Mouse (Mus musculus): ENCODE measurements around the gene Tmc6. TPM values are rescaled to one million over a fixed set of nuclear protein-coding genes. Genes with fewer than 3 reads are reported as not detected.

The Tmc6 gene
- polyA plus RNA-seq, 1 experiment from 2014 or later = 2.1 TPM

DNA sequence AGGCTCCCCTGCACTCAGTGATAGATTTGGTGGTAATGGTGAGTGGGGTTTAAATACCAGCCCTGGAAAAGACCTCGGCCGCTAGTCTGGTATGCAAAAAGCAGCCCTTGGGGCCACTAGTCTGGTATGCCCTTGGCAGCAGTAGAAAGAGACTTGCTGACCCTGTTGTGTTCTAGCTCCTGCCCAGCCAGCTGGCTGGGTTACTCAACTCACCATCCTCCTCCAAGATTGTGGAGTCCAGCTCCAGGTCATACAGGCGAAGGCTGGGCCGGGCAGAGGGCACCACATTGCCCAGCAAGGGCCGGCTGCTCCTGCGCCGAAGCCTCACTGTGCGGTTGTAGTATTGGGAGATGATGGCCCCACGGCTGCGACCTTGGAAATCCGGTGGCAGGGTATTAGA, 4.0 kb downstream of the Tmc6 start:
- Histone ChIP-seq H3K27ac (no peak overlapping the region), H3K4me3 (no peak overlapping the region), H3K4me1 (peaks cover 21% of the 10 kb centered on the region), H3K9ac (no peak overlapping the region), H3K9me3 (replicated peaks) (no peaks in the 10 kb centered on the region), H3K27me3 (peaks cover 46% of the 10 kb centered on the region), H3K4me2 (no peak overlapping the region), H3K36me3 (ENCODE audit: poor library complexity, severe bottlenecking) (no peaks in the 10 kb centered on the region)
- no peak for ATAC-seq
- 93% methylated on average over 11 of the region's 11 CpGs for WGBS

GRCm38 (mm10) chr11:117777111-117777510, 4.9 kb downstream of the Tmc6 start:
- Histone ChIP-seq H3K4me2 (no peak overlapping the region), H3K27me3 (peaks cover 37% of the 10 kb centered on the region), H3K9ac (no peak overlapping the region), H3K27ac (no peak overlapping the region), H3K9me3 (replicated peaks) (no peaks in the 10 kb centered on the region), H3K4me3 (no peak overlapping the region), H3K36me3 (ENCODE audit: poor library complexity, severe bottlenecking) (no peaks in the 10 kb centered on the region), H3K4me1 (peaks cover 19% of the 10 kb centered on the region)
- whole genome bisulfite sequencing = 88% methylated on average over 5 of the region's 5 CpGs
- ATAC-seq = no peak

- Histone ChIP-seq H3K27me3 (peaks cover 28% of the 10 kb centered on the region), H3K9ac (no peak overlapping the region), H3K36me3 (ENCODE audit: poor library complexity, severe bottlenecking) (no peaks in the 10 kb centered on the region), H3K27ac (no peak overlapping the region), H3K4me2 (no peak overlapping the region), H3K4me1 (peaks cover 19% of the 10 kb centered on the region), H3K4me3 (no peak overlapping the region), H3K9me3 (replicated peaks) (no peaks in the 10 kb centered on the region)
- no peak for ATAC-seq
- 90% methylated on average over 14 of the region's 14 CpGs for WGBS
These were observed 5.8 kb downstream of the Tmc6 start for GRCm38 (mm10) chr11:117776085-117776792.

- H3K4me2 ChIP-seq = no peak overlapping the region
- ATAC-seq = no peak
- no peak overlapping the region for H3K27ac ChIP-seq
- no peak overlapping the region for H3K9ac ChIP-seq
- H3K4me3 ChIP-seq = no peak overlapping the region
- WGBS = 86% methylated on average over 11 of the region's 13 CpGs
- no peaks in the 10 kb centered on the region for H3K36me3 ChIP-seq (ENCODE audit: poor library complexity, severe bottlenecking)
- peaks cover 21% of the 10 kb centered on the region for H3K27me3 ChIP-seq
- H3K9me3 ChIP-seq (replicated peaks) = no peaks in the 10 kb centered on the region
- peaks cover 13% of the 10 kb centered on the region for H3K4me1 ChIP-seq
These were observed 6.5 kb downstream of the Tmc6 start for GRCm38 (mm10) chr11:117775540-117775939.

DNA sequence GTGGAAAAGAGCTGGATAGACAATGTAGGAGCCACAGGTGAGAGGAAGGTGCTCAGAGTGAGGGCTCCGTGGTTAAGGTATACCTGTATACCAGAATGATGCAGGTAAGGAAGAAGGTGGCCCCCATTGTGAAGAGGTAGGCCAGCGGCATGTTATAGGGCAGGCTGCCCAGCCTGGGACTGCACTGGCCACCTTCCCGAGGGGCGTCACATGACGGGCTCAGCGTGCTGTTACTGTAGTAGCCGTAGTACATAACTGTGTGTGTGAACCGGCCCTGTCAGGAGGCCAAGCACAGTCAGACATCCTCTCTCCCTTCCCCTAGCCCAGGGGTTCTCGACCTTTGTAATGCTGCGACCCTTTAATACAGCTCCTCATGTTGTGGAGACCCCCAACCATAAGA, 7.1 kb downstream of the Tmc6 start:
- H3K36me3 ChIP-seq (ENCODE audit: poor library complexity, severe bottlenecking) = no peaks in the 10 kb centered on the region
- peaks cover 15% of the 10 kb centered on the region for H3K27me3 ChIP-seq
- whole genome bisulfite sequencing = 90% methylated on average over 10 of the region's 10 CpGs
- H3K4me3 ChIP-seq = no peak overlapping the region
- H3K9ac ChIP-seq = no peak overlapping the region
- H3K9me3 ChIP-seq (replicated peaks) = no peaks in the 10 kb centered on the region
- H3K4me1 ChIP-seq = peaks cover 12% of the 10 kb centered on the region
- ATAC-seq = no peak
- H3K4me2 ChIP-seq = no peak overlapping the region
- H3K27ac ChIP-seq = no peak overlapping the region

DNA sequence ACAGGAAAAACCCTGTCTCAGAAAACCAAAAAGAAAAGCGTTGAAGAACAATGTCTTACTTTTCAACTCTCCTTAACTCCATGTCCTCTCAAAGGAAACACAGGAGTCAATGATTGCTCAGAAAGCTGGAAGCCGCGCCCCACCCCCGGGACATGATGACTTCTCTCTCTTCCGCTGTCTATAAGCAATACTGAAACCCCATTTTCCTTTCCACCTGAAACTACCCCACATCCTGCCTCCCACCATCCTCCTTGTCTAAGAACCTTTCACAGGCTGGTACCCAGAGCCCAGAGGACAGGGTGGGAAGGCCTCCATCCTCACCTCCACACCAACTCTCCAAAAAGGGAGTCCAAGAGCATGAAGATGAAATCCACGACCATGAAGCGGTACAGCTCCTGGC, 9.6 kb downstream of the Tmc6 start:
- Histone ChIP-seq H3K4me3 (no peak overlapping the region), H3K36me3 (ENCODE audit: poor library complexity, severe bottlenecking) (no peaks in the 10 kb centered on the region), H3K9me3 (replicated peaks) (no peaks in the 10 kb centered on the region), H3K27ac (no peak overlapping the region), H3K9ac (no peak overlapping the region), H3K27me3 (no peaks in the 10 kb centered on the region), H3K4me1 (peaks cover 16% of the 10 kb centered on the region), H3K4me2 (no peak overlapping the region)
- WGBS = 93% methylated on average over 7 of the region's 7 CpGs
- ATAC-seq = no peak

DNA sequence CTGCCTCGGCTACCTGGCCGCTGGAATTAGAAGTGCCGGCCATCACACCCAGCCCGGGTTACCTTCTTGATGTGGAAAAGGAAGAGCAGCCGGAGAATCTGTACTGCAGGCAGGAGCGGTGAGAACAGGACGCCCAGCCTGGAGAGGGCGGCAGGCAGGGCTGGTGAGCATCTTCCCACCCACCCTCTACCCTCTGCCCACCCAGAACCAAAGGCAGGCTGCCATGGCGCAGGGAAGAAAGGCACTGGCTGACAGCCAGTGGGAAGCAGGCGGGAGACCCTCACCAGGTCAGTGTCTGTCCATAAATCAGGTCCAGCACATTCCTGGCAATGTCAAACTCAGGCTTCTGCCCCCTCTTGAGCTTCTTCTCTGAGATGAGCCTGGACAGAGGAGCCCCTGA, 11.6 kb downstream of the Tmc6 start:
- no peak overlapping the region for H3K4me2 ChIP-seq
- H3K9me3 ChIP-seq (replicated peaks) = no peaks in the 10 kb centered on the region
- H3K27ac ChIP-seq = no peak overlapping the region
- no peaks in the 10 kb centered on the region for H3K27me3 ChIP-seq
- H3K36me3 ChIP-seq (ENCODE audit: poor library complexity, severe bottlenecking) = peaks cover 15% of the 10 kb centered on the region
- no peak overlapping the region for H3K9ac ChIP-seq
- 83% methylated on average over 10 of the region's 10 CpGs for WGBS
- H3K4me1 ChIP-seq = peaks cover 16% of the 10 kb centered on the region
- no peak overlapping the region for H3K4me3 ChIP-seq
- ATAC-seq = no peak

DNA sequence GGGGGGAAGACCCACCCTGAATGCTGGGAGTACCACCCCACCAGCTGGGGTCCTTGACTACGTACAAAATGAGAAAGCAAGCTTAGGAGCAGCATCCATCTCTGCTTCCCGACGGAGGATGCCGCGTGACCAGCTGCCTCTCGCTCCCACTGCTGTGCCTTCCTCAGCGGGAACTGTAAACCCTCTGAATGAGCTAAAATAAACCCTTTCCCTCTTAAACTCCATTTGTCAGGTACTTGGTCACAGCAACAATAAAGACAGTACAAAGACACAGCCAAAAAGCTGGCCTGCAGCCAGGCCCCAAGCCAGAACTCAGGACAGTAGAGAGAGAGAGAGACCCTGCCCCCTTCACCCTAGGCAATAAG, 12.3 kb downstream of the Tmc6 start:
- H3K4me3 ChIP-seq = no peak overlapping the region
- no peak overlapping the region for H3K9ac ChIP-seq
- no peak overlapping the region for H3K4me2 ChIP-seq
- H3K9me3 ChIP-seq (replicated peaks) = no peaks in the 10 kb centered on the region
- no peaks in the 10 kb centered on the region for H3K27me3 ChIP-seq
- H3K4me1 ChIP-seq = peaks cover 16% of the 10 kb centered on the region
- peak overlapping the region; percentile 28; the same call in 1 of the 2 replicates for H3K27ac ChIP-seq
- 69% methylated on average over 7 of the region's 7 CpGs for WGBS
- peaks cover 23% of the 10 kb centered on the region for H3K36me3 ChIP-seq (ENCODE audit: poor library complexity, severe bottlenecking)
- ATAC-seq = 0 out of 2 replicates have a peak, but pooled peaks have one; percentile 14

- Histone ChIP-seq H3K36me3 (ENCODE audit: poor library complexity, severe bottlenecking) (peaks cover 29% of the 10 kb centered on the region), H3K4me2 (no peak overlapping the region), H3K4me3 (no peak overlapping the region), H3K27ac (peak overlapping the region; percentile 28; the same call in 1 of the 2 replicates), H3K9me3 (replicated peaks) (no peaks in the 10 kb centered on the region), H3K27me3 (no peaks in the 10 kb centered on the region), H3K4me1 (peaks cover 16% of the 10 kb centered on the region), H3K9ac (no peak overlapping the region; the same call in 1 of the 2 replicates)
- no peak for ATAC-seq
- whole genome bisulfite sequencing = 78% methylated on average over 20 of the region's 20 CpGs
These were observed 13.0 kb downstream of the Tmc6 start for GRCm38 (mm10) chr11:117768725-117769682.

DNA sequence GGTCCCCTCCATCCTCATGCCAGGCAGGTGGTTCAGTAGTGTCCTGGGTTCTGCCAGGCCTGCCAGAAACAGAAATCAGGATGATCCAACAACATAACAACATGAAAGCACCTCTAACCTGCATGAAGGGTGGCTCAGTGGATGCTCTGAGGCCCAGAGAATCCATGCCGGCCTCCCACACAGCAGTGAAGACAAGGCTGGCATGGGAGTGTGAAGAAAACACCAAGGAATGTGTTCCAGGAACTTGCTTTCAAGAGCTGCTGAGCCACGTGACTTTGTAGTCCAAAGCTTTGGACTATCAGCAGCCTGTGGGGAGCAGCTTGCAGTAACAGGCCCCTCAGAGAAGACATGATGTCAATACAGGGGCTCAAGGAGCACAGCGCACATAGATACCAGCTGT, 15.7 kb downstream of the Tmc6 start:
- H3K36me3 ChIP-seq (ENCODE audit: poor library complexity, severe bottlenecking) = peaks cover 53% of the 10 kb centered on the region
- no peak for ATAC-seq
- H3K4me1 ChIP-seq = peaks cover 16% of the 10 kb centered on the region
- 85% methylated on average over 3 of the region's 3 CpGs for whole genome bisulfite sequencing
- H3K9me3 ChIP-seq (replicated peaks) = no peaks in the 10 kb centered on the region
- no peak overlapping the region for H3K4me3 ChIP-seq
- H3K27me3 ChIP-seq = no peaks in the 10 kb centered on the region
- H3K27ac ChIP-seq = no peak overlapping the region; the same call in 1 of the 2 replicates
- H3K9ac ChIP-seq = no peak overlapping the region
- no peak overlapping the region for H3K4me2 ChIP-seq

DNA sequence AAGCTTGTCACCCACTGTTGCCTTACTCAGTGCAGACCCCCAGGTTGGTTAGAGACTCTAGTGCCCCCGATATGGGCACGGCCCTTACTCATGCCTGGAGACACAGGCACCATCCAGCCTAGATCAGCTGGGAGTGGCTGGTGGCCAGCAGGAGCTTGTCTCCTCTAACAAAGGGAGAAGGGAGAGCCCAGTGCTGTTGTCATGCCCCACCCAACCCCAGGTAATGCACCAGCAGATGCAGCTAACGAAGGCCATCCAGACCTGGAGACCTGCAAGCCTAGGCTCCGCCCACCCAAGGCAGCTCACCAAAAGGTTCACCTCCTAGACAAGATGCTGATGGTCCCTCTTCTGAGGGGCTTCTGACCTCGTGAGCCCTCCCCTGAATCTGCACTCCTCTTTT, 16.6 kb downstream of the Tmc6 start:
- no peak overlapping the region for H3K9ac ChIP-seq
- H3K4me1 ChIP-seq = peaks cover 15% of the 10 kb centered on the region
- H3K9me3 ChIP-seq (replicated peaks) = no peaks in the 10 kb centered on the region
- peaks cover 62% of the 10 kb centered on the region for H3K36me3 ChIP-seq (ENCODE audit: poor library complexity, severe bottlenecking)
- no peak for ATAC-seq
- H3K4me3 ChIP-seq = no peak overlapping the region
- no peak overlapping the region for H3K27ac ChIP-seq
- H3K4me2 ChIP-seq = no peak overlapping the region
- WGBS = 91% methylated on average over 5 of the region's 5 CpGs
- no peaks in the 10 kb centered on the region for H3K27me3 ChIP-seq

GRCm38 (mm10) chr11:117764319-117764718, 17.7 kb downstream of the Tmc6 start:
- WGBS = 91% methylated on average over 9 of the region's 9 CpGs
- no peak for ATAC-seq
- no peak overlapping the region for H3K4me2 ChIP-seq

More at GRCm38 (mm10) chr11:117764319-117764718, 17.7 kb downstream of the Tmc6 start:
- H3K27me3 ChIP-seq = no peaks in the 10 kb centered on the region
- peaks cover 73% of the 10 kb centered on the region for H3K36me3 ChIP-seq (ENCODE audit: poor library complexity, severe bottlenecking)
- peaks cover 5% of the 10 kb centered on the region for H3K4me1 ChIP-seq
- no peak overlapping the region for H3K9ac ChIP-seq
- H3K9me3 ChIP-seq (replicated peaks) = no peaks in the 10 kb centered on the region
- no peak overlapping the region for H3K4me3 ChIP-seq
- no peak overlapping the region for H3K27ac ChIP-seq
